Comparison of ENCODE assay signal across 27 mouse cellular contexts in the genomic region with DNA sequence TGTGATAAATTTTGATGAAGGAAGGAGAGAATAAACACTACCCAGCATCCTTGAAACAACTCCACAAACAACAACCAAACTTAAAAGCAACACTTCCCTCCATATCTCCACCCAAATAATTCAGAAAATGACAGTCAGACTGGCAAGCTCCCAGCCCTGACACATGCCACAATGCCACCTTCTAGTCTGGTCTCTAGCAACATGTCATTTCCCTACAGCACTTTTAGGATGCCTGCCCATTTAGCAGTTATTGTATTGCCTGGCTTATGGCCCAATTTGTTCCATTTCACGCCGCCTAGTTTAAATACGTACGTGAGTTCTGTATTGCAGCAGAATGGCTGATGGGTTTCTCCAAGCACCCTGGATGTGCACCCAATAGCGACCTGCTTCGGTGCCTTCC. TPM values are rescaled to one million over a fixed set of nuclear protein-coding genes. Genes with fewer than 3 reads are reported as not detected.
DNase-seq lines count a peak whose midpoint lies in the region; ATAC-seq lines count a peak whose summit lies in the region.
"Had no signal": no experiment of that assay in that cellular context is flagged by ENCODE, and none has a peak within 500 bp of the region (broad histone marks: within the 10 kb centered on the region; RNA-seq: fewer than 3 reads in every experiment).

No protein-coding gene starts in this region.

- H3K4me1 ChIP-seq in kidney, embryonic 15.5 days, result peaks cover 13% of the 10 kb centered on the region; the same call in 1 of the 2 replicates
- H3K4me1 ChIP-seq in limb, embryonic 13.5 days, result peaks cover 14% of the 10 kb centered on the region; the same call in 1 of the 2 replicates
- H3K4me1 ChIP-seq in limb, embryonic 15.5 days, result peaks cover 8% of the 10 kb centered on the region; the same call in 1 of the 2 replicates
- H3K4me1 ChIP-seq: forebrain, embryonic 10.5 days; hindbrain, embryonic 15.5 days had no signal

- ATAC-seq in kidney, embryonic 15.5 days (replicated peaks; ENCODE audit: low FRiP score), result no peak
- no peak for ATAC-seq in limb, embryonic 13.5 days (ENCODE audit: low FRiP score, low read depth)
- no peak for ATAC-seq in limb, embryonic 15.5 days (ENCODE audit: insufficient number of reproducible peaks, low FRiP score, low TSS enrichment, low read depth)
- no peak for ATAC-seq in erythroid progenitor cell, adult 5-6 weeks (replicated peaks; ENCODE audit: low FRiP score, poor library complexity, severe bottlenecking)
- ATAC-seq: activated CD4-positive, CD25-positive, alpha-beta regulatory T cell, adult 4 months; CD4-positive, CD25-positive, alpha-beta regulatory T cell, adult 4 months; forebrain, embryonic 13.5 days; intestine, postnatal 0 days had no signal

- no peaks in the 10 kb centered on the region for H3K27me3 ChIP-seq in kidney, embryonic 15.5 days
- 0 out of 2 replicates have a peak, but pooled peaks cover 5% of the 10 kb centered on the region for H3K27me3 ChIP-seq in limb, embryonic 13.5 days
- 0 out of 2 replicates have a peak, but pooled peaks cover 4% of the 10 kb centered on the region for H3K27me3 ChIP-seq in limb, embryonic 15.5 days
- H3K27me3 ChIP-seq: embryonic facial prominence, embryonic 12.5 days; forebrain, embryonic 13.5 days; heart, embryonic 12.5 days; heart, embryonic 15.5 days; hindbrain, embryonic 15.5 days had no signal

- H3K27ac ChIP-seq in kidney, embryonic 15.5 days, result no peak overlapping the region
- peak overlapping the region; percentile 39; the same call in 1 of the 2 replicates for H3K27ac ChIP-seq in limb, embryonic 13.5 days
- H3K27ac ChIP-seq in limb, embryonic 15.5 days, result 0 out of 2 replicates have a peak overlapping the region, but pooled peaks have one; percentile 63
- H3K27ac ChIP-seq: embryonic facial prominence, embryonic 12.5 days; forebrain, embryonic 10.5 days; forebrain, embryonic 13.5 days; heart, adult 2 months; heart, embryonic 15.5 days; hindbrain, embryonic 15.5 days had no signal

- H3K36me3 ChIP-seq in kidney, embryonic 15.5 days, result no peaks in the 10 kb centered on the region
- H3K36me3 ChIP-seq in limb, embryonic 13.5 days, result no peaks in the 10 kb centered on the region
- H3K36me3 ChIP-seq in limb, embryonic 15.5 days, result no peaks in the 10 kb centered on the region
- H3K36me3 ChIP-seq: embryonic facial prominence, embryonic 12.5 days; forebrain, embryonic 10.5 days; heart, embryonic 12.5 days; heart, embryonic 15.5 days; hindbrain, embryonic 15.5 days had no signal

- no peaks in the 10 kb centered on the region for H3K9me3 ChIP-seq in kidney, embryonic 15.5 days (replicated peaks)
- H3K9me3 ChIP-seq in limb, embryonic 13.5 days, result no peaks in the 10 kb centered on the region
- H3K9me3 ChIP-seq in limb, embryonic 15.5 days, result no peaks in the 10 kb centered on the region
- H3K9me3 ChIP-seq: embryonic facial prominence, embryonic 12.5 days; forebrain, embryonic 10.5 days; forebrain, embryonic 13.5 days; heart, embryonic 12.5 days; heart, embryonic 15.5 days; hindbrain, embryonic 15.5 days had no signal

- 60% methylated on average over 6 of the region's 6 CpGs for WGBS in kidney, embryonic 15.5 days
- 74% methylated on average over 6 of the region's 6 CpGs for WGBS in limb, embryonic 13.5 days
- 66% methylated on average over 6 of the region's 6 CpGs for WGBS in limb, embryonic 15.5 days

- peak overlapping the region; percentile 50; the same call in 1 of the 2 replicates for H3K4me2 ChIP-seq in kidney, embryonic 15.5 days
- H3K4me2 ChIP-seq in limb, embryonic 13.5 days (replicated peaks), result peak overlapping the region; percentile 35
- no peak overlapping the region for H3K4me2 ChIP-seq in limb, embryonic 15.5 days
- H3K4me2 ChIP-seq: embryonic facial prominence, embryonic 12.5 days; forebrain, embryonic 13.5 days; heart, embryonic 12.5 days; heart, embryonic 15.5 days; hindbrain, embryonic 15.5 days had no signal

- DNase-seq in heart, adult 11 months, result peak; percentile 66
- no peak for DNase-seq in heart, adult 8-10 months (ENCODE audit: low spot score)
- no peak for DNase-seq in kidney, adult 18-20 months
- DNase-seq: adrenal gland, adult 8-10 months; adrenal gland, postnatal 25 days; cerebellum, adult 18-20 months; cerebellum, adult 9-10 months; cerebellum, postnatal 14 days; gastrocnemius, postnatal 25 days; heart, adult 2 months; heart, postnatal 10 days; heart, postnatal 4 days had no signal

- no peak overlapping the region for H3K9ac ChIP-seq in kidney, embryonic 15.5 days
- no peak overlapping the region for H3K9ac ChIP-seq in limb, embryonic 13.5 days
- no peak overlapping the region for H3K9ac ChIP-seq in limb, embryonic 15.5 days
- H3K9ac ChIP-seq: embryonic facial prominence, embryonic 12.5 days; forebrain, embryonic 13.5 days; heart, embryonic 12.5 days; heart, embryonic 15.5 days; hindbrain, embryonic 15.5 days had no signal

- H3K4me3 ChIP-seq in kidney, embryonic 15.5 days (replicated peaks), result no peak overlapping the region
- H3K4me3 ChIP-seq in limb, embryonic 13.5 days, result no peak overlapping the region
- no peak overlapping the region for H3K4me3 ChIP-seq in limb, embryonic 15.5 days
- H3K4me3 ChIP-seq: embryonic facial prominence, embryonic 12.5 days; erythroblast, embryonic 14.5 days; forebrain, embryonic 10.5 days; forebrain, embryonic 13.5 days; heart, adult 2 months; heart, embryonic 12.5 days; heart, embryonic 15.5 days; hindbrain, embryonic 15.5 days had no signal

RNA-seq across cellular contexts. Expression of gene Fam160a1, which starts 41.0 kb away (rescaled TPM):
- total RNA-seq in heart, adult 8-10 months (2022), result 10 to 100 TPM; 54.1 to 61.6 (median 58.5) TPM
- polyA plus RNA-seq in kidney, embryonic 15.5 days (2015; fragmentation: Nextera tagmentation; extraction: Ambion mirVana), result 5.0 and 5.1 TPM in 2 replicates
- polyA plus RNA-seq in limb, embryonic 13.5 days (2015; fragmentation: Nextera tagmentation; extraction: Ambion mirVana), result 3.0 and 3.1 TPM in 2 replicates
- polyA plus RNA-seq in limb, embryonic 15.5 days (2015; fragmentation: Nextera tagmentation; extraction: Ambion mirVana), result 9.5 and 10.9 TPM in 2 replicates
- total RNA-seq in erythroid progenitor cell, adult 5-6 weeks (2015; ENCODE audit: low replicate concordance), result 1.3 TPM in 1 of 2 replicates, not detected in the other
- 0.53 TPM in 1 of 2 replicates, not detected in the other for total RNA-seq in erythroid progenitor cell, adult 5-6 weeks (2017; ENCODE audit: low replicate concordance)
- total RNA-seq: MEL had no signal
